Mouse (Mus musculus) olfactory bulb, adult 2 months (tissue): ENCODE data around the gene Ets1.

Experiments used
- CTCF ChIP-seq: fragments of 200-500 bp; IDR thresholded peaks from 2 replicates; pipeline ENCODE4 v1.5.1; 2012; ENCODE audit warnings: low read depth, mild to moderate bottlenecking, low read length, moderate library complexity; ENCODE audit not compliant: insufficient read depth
- POLR2A ChIP-seq: fragments of 200-500 bp; IDR thresholded peaks from 2 replicates; pipeline ENCODE4 v1.6.1; 2012; ENCODE audit warnings: mild to moderate bottlenecking, low read depth, low read length, moderate library complexity; ENCODE audit not compliant: insufficient read depth

GRCm38 (mm10) chr9:32736051-32736450 is 100.0 kb downstream of the Ets1 start:
- TF ChIP-seq CTCF (no peak), POLR2A (no peak)
